Mouse (Mus musculus) layer of hippocampus, adult 9-11 months (tissue): Measurements from ENCODE around the gene Rd3.

Experiments
- DNase-seq: peaks from one replicate; pipeline ENCODE4 v3.0.0; 2022

The Rd3 gene

DNA sequence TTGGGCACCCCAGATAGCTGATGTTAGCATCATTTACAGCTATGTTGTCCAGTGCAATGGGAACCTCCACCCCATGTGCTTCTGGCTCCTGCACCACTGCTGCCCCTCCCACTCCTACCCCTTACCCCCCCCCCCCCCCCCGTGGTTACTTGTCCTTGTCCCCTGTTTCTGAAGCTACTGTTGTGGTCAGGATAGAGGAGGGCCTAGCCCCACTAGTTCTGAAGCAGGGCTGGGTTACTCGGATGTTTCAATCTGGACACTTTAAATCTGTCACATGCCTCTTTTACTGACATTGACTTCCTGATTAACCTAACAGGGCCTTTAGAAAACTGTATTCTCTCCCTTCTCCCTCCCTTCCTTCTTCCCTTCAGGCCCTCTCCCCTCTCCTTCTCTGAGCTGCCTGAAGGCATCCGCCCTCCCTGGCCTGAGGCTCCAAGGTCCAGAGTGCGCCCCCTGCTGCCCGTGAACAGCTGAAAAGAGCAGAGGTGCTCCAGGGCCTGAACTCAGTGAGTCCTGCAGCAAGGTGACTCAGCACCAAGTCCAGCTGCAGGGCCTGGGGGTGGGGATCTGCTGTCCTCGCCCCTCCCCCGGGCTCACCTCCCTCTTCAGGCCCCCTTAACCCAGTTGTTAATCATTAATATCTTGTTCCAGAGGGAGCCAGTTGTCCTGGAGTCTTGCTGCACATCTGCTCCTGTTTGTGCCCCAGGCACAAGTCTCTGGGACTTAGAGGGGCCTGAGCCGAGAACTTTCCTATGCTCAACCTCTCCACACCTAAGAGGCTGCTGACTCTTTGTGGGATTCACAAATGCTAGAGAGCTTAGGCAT is 13.0 kb upstream of the Rd3 start:
- peak; percentile 66 for DNase-seq

- DNase-seq, result peak; percentile 59
These were observed 12.2 kb upstream of the Rd3 start for GRCm38 (mm10) chr1:191964773-191965481.

DNA sequence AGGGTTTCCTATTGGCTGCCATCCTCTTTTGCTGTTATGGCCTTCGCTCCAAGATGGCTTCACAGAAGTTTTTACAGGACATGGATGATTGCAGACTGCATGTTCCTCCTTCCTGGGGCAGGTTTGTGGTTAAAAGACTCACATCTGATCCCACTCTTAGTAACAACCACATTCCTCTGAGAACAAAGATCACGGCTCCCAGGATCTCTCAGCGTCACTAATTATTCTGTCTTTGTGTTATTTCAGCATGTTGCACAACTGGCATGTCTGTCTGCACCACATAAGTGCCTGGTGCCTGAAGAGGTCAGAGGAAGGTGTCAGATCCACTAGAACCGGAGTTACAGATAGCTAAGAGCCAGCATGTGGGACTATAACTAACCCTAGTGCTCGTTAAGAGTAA is 7.2 kb upstream of the Rd3 start:
- no peak for DNase-seq

- DNase-seq, result no peak
These were observed 2.4 kb upstream of the Rd3 start for GRCm38 (mm10) chr1:191974509-191975405.

DNA sequence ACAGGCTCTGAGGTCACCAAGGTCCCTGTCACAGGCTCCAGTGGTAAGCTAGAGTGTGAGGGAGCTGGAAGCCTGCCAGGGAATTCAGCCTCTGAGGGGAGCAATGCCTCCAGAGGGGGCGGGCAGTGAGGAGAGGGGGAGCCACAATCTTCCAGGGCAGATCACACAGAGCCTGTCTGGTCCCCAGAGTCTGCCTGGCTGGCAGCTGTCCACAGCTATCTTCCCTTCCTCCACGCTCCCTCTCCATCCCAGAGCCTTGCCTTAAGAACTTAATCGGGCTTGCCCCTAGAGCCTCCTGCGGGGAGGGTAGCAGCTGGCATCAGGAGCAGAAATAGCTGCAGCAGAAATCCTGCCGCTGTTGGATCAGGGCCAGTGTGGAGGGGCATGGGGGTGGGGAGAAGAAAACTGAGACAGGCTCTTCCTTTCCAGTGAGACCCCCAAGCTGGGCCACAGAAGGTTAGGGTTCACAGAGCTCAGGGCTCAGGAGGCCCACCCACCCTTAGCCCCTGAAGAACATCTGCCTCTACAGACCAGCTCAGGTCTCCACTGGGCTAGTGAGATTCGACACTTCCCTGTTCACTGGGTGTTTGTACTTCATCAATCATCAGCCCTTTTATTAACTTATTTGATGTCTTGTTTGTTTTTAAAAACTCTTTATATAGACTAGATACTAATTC is 4.4 kb downstream of the Rd3 start:
- DNase-seq, result no peak

DNA sequence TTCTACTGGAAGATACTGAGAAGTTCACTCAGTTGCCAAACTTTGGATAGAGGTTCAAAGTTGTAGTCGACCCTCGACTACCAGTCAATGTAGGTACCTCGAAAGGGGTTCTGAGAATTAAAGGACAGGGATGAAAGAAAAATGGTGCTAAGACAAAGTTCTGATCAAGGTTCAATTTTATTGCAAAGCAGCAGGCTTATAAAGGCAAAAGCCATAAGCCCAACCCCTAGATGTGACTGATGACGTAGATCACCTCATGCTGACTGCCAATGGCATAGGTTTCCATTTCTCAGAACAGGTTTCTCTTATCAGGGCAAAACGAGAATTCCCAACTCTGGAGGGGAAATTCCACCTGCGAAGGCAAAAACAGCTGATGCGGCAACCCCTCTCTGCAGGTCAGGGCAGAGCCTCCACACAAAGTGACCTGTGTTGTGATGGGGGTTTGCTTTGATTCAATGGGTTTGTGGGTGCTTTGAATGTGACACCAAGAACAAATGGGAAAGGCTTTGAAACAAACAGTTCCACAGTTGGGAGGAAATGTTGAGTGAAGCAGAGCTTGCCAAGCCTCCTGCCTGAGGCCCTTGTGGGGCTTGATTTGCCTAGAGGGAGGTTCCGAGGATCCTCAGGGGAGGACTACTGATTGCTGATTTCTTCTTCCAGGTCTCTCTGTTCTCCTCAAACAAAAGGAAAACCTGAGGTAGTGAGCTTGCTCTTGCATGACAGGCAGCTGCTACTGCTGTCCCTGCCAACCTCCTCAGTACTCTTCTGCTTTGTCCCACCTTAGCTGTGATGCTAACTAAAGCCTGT is 9.7 kb downstream of the Rd3 start:
- DNase-seq, result no peak

DNA sequence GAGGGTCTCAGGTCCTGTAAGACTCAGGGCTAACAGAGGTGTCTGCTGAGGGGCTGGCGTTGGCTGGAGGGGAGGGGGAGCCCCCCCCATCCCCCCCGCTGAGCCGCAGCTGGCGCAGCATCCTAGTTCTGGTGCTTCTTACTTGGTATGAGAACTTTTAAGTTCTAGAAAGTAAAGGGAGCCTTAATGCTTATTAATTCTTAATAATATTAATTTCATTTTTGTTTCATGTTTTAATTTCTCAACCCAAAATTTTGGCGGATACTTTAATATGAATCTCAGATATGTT is 10.3 kb downstream of the Rd3 start:
- DNase-seq, result no peak

- no peak for DNase-seq
These were observed 11.5 kb downstream of the Rd3 start for GRCm38 (mm10) chr1:191988646-191989045.

DNA sequence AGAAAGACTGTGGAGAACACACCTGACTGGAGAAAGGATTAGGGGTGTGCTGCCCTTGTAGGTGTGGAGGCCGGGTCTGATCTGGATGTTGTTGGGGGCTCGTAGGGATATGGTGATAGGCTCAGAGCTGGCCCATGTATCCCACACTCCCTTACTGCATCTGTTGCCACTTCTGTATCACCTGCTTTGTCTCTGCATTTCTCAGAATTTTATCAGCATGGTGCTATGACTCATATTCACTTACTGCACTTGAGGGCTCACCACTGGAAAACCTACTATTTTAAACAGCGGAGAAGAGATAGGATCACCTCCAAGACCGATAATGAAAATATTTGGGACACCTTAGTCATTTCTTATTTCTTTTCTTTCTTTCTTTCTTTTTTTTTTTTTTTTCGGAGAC is 11.9 kb downstream of the Rd3 start:
- DNase-seq, result no peak

DNA sequence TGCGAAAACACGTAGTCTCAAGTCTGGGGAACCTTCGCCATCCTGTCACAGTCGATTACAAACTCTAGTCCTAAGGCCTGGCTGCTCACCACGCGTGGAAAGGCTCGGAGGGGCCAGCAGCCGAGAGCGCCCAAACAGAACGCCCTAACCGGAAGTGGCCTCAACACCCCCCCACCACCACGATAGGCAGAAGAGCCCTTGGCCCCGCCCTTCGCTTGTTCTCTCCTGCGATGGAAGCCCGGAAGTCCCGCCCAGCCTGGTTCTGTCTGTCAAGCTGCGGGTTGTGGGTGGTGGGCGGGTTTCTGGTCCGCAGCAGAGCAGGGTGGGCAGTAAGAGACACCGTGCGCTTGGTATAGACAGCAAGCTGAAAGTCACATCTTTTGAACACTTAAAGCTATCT is 12.8 kb downstream of the Rd3 start:
- DNase-seq, result peak; percentile 98

- peak; percentile 51 for DNase-seq
These were observed 15.0 kb downstream of the Rd3 start for GRCm38 (mm10) chr1:191992040-191992780.

GRCm38 (mm10) chr1:191994476-191994875 is 17.3 kb downstream of the Rd3 start:
- DNase-seq, result no peak

DNA sequence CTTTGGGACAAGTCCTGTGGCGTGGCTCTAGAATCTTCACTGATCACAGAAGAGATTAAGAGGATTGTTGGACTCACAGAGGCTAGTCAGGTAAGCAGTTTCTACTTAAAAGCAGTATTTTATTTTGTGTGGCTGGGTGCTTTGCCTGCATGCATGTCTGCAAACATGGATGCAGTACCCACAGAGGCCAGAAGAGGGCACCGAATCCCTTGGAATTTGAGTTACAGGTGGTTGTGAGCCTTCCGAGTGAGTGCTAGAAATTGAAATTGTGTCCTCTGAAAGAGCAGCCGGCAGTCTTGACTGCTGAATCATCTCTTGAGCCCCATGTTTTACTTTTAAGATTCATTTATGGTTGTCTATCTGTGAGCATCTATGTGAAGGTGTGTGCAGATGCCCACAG is 18.3 kb downstream of the Rd3 start:
- peak; percentile 38 for DNase-seq

DNA sequence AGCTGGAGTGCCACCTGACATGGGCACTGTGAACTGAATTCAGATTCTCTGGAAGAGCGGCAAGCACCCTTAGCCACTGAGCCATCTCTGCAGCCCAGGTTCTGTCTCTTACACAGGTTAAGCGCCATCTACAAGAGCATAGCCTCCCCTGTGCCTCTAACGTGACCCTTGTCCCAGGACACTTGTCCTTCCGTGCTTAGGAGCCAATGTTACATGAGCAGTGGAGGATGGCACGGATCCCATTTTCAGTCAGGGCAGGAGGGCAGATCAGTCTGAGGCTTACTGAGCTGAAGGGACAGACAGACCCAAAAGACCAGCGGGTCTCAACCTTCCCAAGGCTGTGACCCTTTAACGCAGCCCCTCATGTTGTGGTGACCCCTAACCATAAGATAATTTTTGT is 18.7 kb downstream of the Rd3 start:
- no peak for DNase-seq

- DNase-seq, result peak; percentile 30
These were observed 19.5 kb downstream of the Rd3 start for GRCm38 (mm10) chr1:191996621-191997185.

DNA sequence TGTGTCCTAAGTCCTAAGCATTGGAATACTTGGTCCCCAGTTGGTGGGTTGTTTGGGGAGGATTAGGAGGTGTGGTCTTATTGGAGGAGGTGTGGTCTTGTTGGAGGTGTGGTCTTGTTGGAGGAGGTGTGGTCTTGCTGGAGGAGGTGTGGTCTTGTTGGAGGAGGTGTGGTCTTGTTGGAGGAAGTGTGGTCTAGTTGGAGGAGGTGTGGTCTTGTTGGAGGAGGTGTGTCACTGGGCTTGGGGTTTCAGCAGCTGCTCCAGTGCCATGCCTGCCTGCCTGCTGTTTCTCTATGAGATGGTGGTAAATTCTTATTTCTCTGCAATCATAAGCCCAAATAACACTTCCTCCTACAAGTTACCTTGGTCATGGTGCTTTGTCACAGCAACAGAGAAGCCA is 21.9 kb downstream of the Rd3 start:
- DNase-seq, result no peak
